Comparison of ENCODE assay signal across 8 mouse cellular contexts in the genomic region with DNA sequence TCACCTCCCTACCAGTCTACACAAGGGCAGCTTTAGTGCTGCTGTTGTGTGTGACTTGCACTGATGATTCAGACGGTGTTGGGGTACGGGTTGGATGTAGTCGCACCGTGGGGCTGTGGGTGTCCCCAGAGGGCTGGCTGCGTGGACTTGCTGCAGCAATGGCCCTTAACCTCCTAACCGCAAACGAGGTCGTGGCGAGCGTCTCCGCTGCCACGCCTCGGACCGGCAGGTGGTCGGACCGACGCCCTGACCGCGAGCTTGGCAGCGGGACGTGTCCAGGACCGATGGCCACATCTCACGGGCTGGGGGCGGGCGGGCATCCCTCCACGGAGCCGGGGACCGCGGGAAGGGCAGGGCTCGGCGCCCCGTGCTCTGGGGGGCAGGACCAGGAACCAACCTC. TPM values are rescaled to one million over a fixed set of nuclear protein-coding genes. Genes with fewer than 3 reads are reported as not detected.
DNase-seq lines count a peak whose midpoint lies in the region; ATAC-seq lines count a peak whose summit lies in the region.

No protein-coding gene starts in this region.

- peak overlapping the region; percentile 87 for H3K4me3 ChIP-seq in forebrain, embryonic 11.5 days (ENCODE audit: low read depth, low read length)
- peak overlapping the region; percentile 91 for H3K4me3 ChIP-seq in liver, embryonic 12.5 days
- peak overlapping the region; percentile 68 for H3K4me3 ChIP-seq in neural tube, embryonic 15.5 days (replicated peaks)

- H3K4me1 ChIP-seq in forebrain, embryonic 11.5 days (replicated peaks; ENCODE audit: control insufficient read depth, insufficient read depth, low read length): no peaks in the 10 kb centered on the region
- peaks cover 40% of the 10 kb centered on the region for H3K4me1 ChIP-seq in liver, embryonic 12.5 days
- peaks cover 22% of the 10 kb centered on the region for H3K4me1 ChIP-seq in neural tube, embryonic 15.5 days

- H3K4me2 ChIP-seq in forebrain, embryonic 11.5 days (ENCODE audit: low read depth, low read length, severe bottlenecking): peak overlapping the region; percentile 73
- peak overlapping the region; percentile 83 for H3K4me2 ChIP-seq in liver, embryonic 12.5 days
- peak overlapping the region; percentile 72 for H3K4me2 ChIP-seq in neural tube, embryonic 15.5 days

- no peaks in the 10 kb centered on the region for H3K36me3 ChIP-seq in forebrain, embryonic 11.5 days (ENCODE audit: control insufficient read depth, insufficient read depth, low read length)
- H3K36me3 ChIP-seq in liver, embryonic 12.5 days: peaks cover 21% of the 10 kb centered on the region; the same call in 1 of the 2 replicates
- peaks cover 14% of the 10 kb centered on the region; the same call in 1 of the 2 replicates for H3K36me3 ChIP-seq in neural tube, embryonic 15.5 days

- WGBS in forebrain, embryonic 11.5 days: 0% methylated on average over 32 of the region's 32 CpGs
- 1% methylated on average over 30 of the region's 32 CpGs for WGBS in liver, embryonic 12.5 days (ENCODE audit: insufficient replicate concordance)
- WGBS in neural tube, embryonic 15.5 days: under 1% methylated on average over 32 of the region's 32 CpGs

- ATAC-seq in cerebellum, adult (ENCODE audit: insufficient number of reproducible peaks, low FRiP score, low TSS enrichment): peak; percentile 49
- ATAC-seq in forebrain, embryonic 11.5 days (replicated peaks; ENCODE audit: low FRiP score): peak; percentile 64
- peak; percentile 53 for ATAC-seq in liver, embryonic 12.5 days
- peak; percentile 75 for ATAC-seq in neural tube, embryonic 15.5 days (ENCODE audit: low FRiP score)

- 0 out of 2 replicates have a peak, but pooled peaks cover 2% of the 10 kb centered on the region for H3K27me3 ChIP-seq in forebrain, embryonic 11.5 days (ENCODE audit: control insufficient read depth, insufficient read depth, low read length)
- no peaks in the 10 kb centered on the region for H3K27me3 ChIP-seq in liver, embryonic 12.5 days (replicated peaks)
- H3K27me3 ChIP-seq in neural tube, embryonic 15.5 days (replicated peaks): no peaks in the 10 kb centered on the region

- no peaks in the 10 kb centered on the region; the same call in 1 of the 2 replicates for H3K9me3 ChIP-seq in forebrain, embryonic 11.5 days (ENCODE audit: control insufficient read depth, low read length)
- H3K9me3 ChIP-seq in liver, embryonic 12.5 days (replicated peaks): no peaks in the 10 kb centered on the region
- H3K9me3 ChIP-seq in neural tube, embryonic 15.5 days (replicated peaks): no peaks in the 10 kb centered on the region

- DNase-seq in cerebellum, postnatal 4 days (ENCODE audit: low spot score in 2 of 2): no peak
- peak; percentile 35 for DNase-seq in urinary bladder, postnatal 25 days (ENCODE audit: low spot score)
- DNase-seq in urinary bladder, adult 2 months (ENCODE audit: low spot score): no peak
- DNase-seq in forebrain, embryonic 11.5 days (ENCODE audit: low spot score): no peak
- DNase-seq in induced T-regulatory cell, adult 2 months (ENCODE audit: low read depth): peak; percentile 65

- peak overlapping the region; percentile 86 for H3K27ac ChIP-seq in forebrain, embryonic 11.5 days (ENCODE audit: low read depth, low read length)
- peak overlapping the region; percentile 93 for H3K27ac ChIP-seq in liver, embryonic 12.5 days
- peak overlapping the region; percentile 95 for H3K27ac ChIP-seq in neural tube, embryonic 15.5 days (replicated peaks)

- H3K9ac ChIP-seq in forebrain, embryonic 11.5 days (ENCODE audit: low read length): peak overlapping the region; percentile 84
- H3K9ac ChIP-seq in liver, embryonic 12.5 days: peak overlapping the region; percentile 95
- peak overlapping the region; percentile 93 for H3K9ac ChIP-seq in neural tube, embryonic 15.5 days (replicated peaks)

RNA-seq across cellular contexts. Expression of a gene that starts 0.7 kb away (rescaled TPM):
- polyA plus RNA-seq in urinary bladder, adult 2 months (2012; rRNA removed): 26.2 and 28.0 TPM in 2 replicates
- polyA plus RNA-seq in forebrain, embryonic 11.5 days (2014; fragmentation: Nextera tagmentation; extraction: Ambion mirVana): 34.4 and 37.5 TPM in 2 replicates
- 22.2 and 22.7 TPM in 2 replicates for polyA plus RNA-seq in liver, embryonic 12.5 days (2016; fragmentation: Nextera tagmentation; extraction: Ambion mirVana)
- polyA plus RNA-seq in neural tube, embryonic 15.5 days (2015; fragmentation: Nextera tagmentation; extraction: Ambion mirVana): 40.8 and 43.9 TPM in 2 replicates

Comparison
In these comparisons a context has a peak if more than half of its experiments do, and no peak if none do; other contexts are left out.
1. DNase-seq: peak in urinary bladder, postnatal 25 days (single experiment) and induced T-regulatory cell, adult 2 months (single experiment); none in cerebellum, postnatal 4 days (0 of 2), urinary bladder, adult 2 months (single experiment) and forebrain, embryonic 11.5 days (single experiment).
2. Peak in every context shown above with its lines, with median percentiles within 50 percentile points of each other: ATAC-seq, H3K27ac ChIP-seq, H3K4me2 ChIP-seq, H3K4me3 ChIP-seq and H3K9ac ChIP-seq.